Mouse (Mus musculus): ENCODE results near the gene Scn8a.

- no peak for TF ChIP-seq CTCF (IDR thresholded peaks at IDR 0.05; ENCODE audit: borderline replicate concordance, insufficient read depth, low read length)
- no peak for TF ChIP-seq POLR2A (IDR thresholded peaks at IDR 0.05; ENCODE audit: low read depth, low read length)
Measured at GRCm38 (mm10) chr15:101002466-101002865, 132.8 kb downstream of the Scn8a start.
